Mouse (Mus musculus) brain, adult 2 months (tissue): ENCODE measurements at regions not wholly inside any gene's neighbourhood (a gene's known extent, or its start where the extent isn't known, plus 50 kb on each side); places are given as distances from the start of the nearest gene placed in this dataset.
"Not testable (repeated sequence)": the region's sequence is repeated elsewhere in the genome, so short reads cannot be mapped to it uniquely, and the experiment has no call there.

ENCODE experiments used
- DNase-seq: peaks from one replicate; pipeline ENCODE4 v3.0.0; 2011; ENCODE audit warnings: low read depth, low spot score

DNA sequence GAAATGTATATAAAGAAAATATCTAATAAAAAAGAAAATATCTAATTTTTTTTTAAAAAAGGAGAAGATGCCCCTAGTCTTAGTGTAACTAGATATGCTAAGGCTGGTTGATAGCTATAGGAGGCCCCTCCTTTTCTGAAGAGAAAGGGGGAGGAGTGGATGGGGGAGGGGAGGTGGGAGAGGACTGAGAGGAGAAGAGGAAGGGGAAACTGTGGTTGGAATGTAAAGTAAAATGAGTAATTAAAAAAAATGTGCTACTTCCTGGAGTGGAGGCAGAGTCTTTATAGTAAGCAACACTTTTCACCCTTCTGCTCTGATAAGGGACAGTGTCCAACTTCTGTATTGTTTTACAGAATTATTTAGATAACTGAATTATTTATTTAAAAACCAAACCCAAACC is 513.6 kb upstream of the Fam160b2 start:
- DNase-seq = no peak

DNA sequence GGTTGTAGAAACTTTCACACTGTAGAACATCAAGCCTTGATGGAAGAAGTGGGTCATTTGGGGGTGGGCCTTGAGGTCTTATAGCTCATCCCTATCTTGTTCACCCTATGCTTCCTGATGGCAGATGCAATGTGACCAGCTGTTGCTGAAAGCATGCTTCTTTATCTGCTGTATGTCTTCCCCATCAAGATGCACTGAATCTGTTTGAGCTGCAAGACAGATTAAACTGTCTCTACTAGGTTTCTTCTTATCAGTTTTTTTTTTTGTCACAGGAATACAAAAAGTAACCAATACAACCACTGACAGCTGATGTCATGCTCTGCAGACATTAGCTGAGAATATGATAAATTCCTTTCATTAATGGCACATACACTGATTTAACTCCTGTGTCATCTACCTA is 505.0 kb upstream of the Fam160b2 start:
- no peak for DNase-seq

DNA sequence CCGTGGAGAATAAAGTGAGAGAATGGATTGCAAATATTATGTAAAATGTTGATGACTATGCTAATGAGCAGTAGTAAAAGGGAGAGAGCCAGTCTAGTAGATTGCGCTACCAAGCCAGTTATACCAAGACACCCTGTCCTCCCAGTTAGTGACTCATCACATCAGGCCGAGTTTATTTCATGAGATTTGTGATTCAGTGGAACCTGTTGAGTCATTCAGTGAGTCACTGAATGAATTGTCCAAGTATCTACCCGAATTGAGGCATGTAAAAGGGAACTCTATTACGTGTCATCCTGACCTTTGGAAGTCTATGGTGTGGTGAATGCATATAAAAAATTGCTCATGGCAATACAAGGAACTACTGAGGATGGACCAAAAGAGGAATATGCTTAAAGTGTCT is 504.3 kb upstream of the Fam160b2 start:
- DNase-seq = peak; percentile 89

DNA sequence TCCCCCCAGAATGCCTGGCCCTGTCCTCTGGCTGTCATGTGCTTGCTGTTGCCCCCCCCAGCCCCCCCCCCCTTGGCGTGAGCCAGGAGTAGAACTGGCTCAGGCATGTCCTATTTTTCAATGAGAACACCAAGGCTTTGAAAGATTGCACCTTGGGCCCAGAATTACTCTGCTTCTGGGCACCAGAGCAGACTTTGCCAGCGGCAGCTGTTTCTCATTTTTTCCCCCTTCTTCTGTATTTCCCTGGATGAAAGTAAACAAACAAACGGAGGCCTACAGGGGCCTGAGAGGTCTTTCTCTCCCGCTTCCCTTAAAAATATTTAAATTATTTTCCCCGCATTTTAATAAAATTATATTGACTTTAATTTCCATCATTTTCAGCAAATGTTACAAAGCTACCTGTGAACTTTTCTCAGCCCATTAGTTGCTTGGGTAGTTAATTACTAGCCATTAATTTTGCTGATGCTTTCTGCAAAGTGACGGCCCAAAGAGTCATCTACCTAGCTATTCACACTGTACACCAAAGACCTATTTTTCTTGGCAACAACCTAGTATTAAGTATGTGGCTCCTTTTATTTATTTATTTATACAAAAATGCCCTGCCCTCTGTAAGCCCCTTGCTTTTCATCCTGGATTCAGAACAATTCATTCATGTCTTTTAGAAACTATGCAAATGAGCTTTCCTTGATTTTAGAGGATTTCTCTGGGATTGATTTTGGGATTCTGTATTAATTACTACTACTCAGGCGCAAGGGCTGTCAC is 496.2 kb upstream of the Fam160b2 start:
- DNase-seq = no peak

DNA sequence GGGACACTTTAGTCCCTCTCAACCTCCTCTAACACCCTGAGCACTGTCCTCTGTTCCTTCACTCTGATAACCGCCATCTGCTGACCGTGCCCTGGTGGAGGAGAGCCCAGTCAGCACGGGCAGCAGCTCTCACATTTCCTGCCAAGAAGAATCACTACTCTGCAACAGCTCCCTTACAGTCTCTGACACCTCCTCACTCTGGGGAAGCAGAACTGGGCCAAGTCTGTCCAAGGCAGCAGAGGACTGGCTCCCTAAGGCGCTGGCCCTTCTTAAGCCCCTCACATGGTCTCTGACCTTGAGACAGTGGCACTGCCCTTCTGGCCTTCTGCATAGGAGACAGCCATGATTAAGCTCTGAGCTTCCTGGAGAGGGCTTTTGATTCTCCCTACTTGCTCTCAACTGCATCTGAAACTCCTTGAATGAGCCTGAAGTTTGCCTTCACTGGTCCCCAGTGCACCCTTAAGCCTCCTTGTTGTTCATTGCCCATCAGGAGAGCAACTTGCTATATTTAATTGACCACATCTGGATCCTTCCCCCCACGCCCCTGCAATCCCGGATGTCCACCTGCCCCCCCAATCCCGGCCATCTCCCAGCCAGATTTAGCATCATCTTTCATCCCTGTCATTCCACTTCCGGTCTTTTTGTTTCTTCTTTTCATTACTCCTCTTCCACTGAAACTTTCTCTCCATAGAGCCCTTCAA is 493.1 kb upstream of the Fam160b2 start:
- DNase-seq = peak; percentile 66

DNA sequence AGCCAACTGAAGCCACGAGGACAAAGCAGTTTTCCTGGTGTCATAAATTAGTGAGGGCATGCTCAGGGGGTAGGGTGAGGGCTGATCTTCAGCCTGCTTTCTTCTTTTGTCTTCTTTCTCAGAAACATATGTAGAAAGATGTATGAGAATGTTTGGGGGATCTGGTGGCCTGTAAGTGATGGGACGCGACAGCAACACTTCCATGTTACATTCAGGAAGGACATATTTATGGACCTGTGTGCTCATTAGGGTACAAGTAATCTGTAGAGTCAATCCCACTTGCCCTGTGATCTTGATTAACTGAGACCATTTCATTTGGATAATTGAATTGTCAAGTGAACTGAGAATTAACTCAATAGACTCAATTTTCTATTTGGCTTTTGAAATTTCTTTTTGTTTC is 486.1 kb upstream of the Fam160b2 start:
- DNase-seq = no peak

DNA sequence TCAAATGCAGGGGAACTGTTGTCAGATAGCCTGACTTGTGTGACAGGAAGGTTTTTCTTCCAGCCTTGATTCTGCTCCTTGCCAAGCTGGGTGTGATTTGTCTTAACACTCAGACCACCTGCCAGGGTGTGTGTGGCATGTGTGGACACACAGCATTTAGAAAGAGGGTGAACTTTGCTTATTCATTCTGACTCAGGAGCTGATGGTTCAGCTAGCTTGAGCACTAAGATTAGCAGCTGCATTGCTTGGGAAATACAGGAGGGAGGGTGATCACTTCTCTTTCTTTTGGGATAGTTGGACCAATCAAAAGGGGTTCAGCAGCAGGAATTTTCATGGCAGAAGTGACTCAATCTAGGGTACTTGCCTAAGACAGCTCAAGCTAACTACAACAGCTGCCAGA is 482.7 kb upstream of the Fam160b2 start:
- no peak for DNase-seq

DNA sequence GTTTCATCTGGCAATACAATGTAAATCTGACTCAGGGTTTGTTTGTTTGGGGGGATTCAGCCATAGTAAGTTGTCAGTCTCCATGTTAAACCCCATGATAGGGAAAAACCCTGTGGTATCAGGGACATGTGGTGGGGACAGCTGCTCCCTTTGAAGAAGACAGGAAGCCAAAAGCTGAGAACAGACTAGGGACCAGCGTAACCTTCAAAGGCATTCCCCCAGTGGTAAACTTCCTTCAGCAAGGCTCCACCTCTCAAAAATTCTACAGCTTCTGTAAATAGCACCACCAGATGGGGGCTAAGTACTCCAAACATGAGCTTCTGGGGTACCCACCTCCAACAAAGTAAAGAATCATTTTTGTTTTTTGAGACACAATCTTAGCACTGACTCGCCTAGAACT is 476.0 kb upstream of the Fam160b2 start:
- no peak for DNase-seq

DNA sequence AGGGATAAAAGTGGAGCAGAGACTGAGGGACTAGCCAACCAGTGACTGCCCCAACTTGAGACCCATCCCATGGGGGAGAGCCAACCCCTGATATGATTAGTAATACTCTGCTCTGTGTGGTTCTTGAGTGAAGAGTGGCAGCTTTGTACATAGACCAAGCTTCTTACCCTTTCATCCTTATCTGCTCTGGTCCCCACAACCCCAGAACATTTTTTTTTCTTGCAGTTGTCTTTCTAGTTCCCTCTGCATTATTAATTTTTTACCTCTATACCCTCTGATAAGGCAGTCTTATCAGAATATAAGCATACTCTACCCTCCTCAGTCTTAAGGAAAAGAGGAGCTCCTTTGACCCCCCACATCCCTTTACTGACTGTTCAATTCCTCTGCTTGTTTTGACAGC is 474.4 kb upstream of the Fam160b2 start:
- no peak for DNase-seq

DNA sequence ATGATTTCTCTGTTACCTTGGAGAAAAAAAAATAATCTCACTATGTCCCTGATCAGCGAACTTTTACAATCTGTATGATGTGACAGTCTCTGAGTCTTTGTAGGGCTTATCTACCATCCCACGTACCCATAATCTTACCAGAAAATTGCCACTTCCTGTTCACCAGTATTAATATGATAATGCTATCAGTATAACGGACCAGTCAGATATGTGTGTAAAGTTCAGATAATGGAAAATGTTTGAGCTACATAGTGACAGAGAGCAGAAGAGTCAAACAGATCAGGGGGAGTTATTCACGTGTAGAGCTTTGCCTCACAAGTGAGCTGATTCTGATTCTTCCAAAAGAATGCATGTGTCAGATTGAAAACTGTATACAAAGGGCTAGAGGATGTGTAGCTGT is 466.0 kb upstream of the Fam160b2 start:
- no peak for DNase-seq

DNA sequence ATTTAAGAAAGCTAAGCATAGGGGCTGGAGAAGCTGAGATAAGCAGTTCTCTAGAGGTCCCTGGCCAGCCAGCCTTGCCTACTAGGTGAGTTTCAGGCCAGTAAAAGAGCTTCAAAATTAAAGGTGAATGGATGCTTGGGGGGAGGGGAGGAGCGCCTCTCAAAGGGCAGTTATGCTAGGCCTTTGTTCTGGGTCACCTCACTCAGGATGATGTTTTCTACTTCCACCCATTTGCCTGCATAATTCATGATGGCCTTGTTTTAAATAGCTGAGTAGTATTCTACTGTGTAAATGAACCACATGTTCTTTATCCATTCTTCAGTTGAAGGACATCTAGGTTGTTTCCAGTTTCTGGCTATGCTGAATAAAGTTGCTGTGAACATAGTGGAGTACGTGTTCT is 457.0 kb upstream of the Fam160b2 start:
- no peak for DNase-seq

DNA sequence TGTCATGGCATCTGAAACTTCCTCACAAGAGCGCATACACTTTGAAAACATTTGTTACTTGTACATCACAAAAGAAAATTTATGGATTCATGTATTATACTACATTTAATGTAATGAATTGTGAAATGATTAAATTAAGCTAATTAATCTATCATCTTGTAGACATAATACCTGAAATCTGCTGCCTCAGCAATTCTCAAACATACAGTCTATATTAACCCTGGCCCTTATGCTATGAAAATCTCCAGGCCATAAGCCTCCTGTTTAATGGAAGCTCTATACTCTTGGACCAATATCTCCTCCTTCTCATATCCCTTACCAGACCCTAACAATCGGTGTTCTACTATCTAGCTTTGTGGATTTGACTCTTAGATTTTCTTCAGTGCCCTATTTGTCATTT is 455.8 kb upstream of the Fam160b2 start:
- no peak for DNase-seq

DNA sequence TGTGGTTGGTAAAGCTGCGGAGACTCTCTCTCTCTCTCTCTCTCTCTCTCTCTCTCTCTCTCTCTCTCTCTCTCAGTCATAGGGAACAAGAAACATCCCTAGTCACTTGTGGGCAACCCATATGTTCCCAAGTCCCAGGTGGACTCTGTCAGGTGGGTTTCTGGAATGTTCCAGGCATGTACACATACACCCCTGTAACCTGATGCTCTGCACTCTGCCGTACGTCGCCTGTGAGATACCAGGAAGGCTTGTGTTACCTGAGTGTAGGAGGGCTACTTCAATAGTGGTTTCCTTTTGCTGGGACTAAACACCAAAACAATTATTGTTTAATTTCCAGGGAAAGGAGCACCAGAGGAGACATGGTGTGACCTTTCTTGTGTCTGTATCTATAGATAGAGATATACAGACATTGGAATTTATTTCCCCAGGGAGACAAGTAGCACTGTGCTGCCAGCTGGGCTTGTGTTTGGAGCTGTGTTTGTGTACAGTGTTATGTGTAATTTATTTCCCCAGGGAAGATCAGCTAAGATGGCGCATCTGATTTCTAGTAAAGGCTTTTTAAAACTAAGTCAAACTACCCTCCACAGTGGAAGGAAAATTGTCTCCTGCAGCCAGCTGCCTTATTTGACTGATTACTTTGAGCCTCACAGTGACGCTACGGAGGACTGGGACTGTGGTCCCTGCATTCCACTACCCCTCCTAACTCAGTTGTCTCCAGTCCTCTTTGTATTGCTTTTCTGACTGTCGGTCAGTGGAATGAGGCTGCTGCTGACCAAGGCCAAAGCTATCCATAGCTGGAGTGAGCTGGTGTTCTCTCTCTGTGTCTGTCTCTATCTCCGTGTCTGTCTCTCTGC is 454.4 kb upstream of the Fam160b2 start:
- no peak for DNase-seq

DNA sequence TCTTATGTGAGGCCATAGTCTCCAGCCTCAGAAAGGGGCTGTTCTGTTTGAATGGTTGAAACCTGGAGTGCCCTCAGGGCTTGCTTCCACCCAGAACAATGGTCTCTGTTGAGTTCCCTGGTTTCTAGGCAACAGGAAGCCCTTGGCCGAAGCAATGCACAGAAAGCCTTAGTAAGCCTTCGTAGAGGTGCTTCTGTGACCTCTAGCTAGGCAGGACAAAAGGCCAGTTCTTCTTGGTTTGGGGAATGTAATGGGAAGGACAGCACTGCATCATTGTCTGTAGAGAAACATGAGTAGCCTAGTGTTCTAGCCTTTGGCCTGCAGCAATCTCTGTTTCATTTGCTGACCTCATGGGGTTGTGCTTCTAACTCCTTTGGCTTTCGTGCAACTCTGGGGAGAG is 447.5 kb upstream of the Fam160b2 start:
- DNase-seq = peak; percentile 93

DNA sequence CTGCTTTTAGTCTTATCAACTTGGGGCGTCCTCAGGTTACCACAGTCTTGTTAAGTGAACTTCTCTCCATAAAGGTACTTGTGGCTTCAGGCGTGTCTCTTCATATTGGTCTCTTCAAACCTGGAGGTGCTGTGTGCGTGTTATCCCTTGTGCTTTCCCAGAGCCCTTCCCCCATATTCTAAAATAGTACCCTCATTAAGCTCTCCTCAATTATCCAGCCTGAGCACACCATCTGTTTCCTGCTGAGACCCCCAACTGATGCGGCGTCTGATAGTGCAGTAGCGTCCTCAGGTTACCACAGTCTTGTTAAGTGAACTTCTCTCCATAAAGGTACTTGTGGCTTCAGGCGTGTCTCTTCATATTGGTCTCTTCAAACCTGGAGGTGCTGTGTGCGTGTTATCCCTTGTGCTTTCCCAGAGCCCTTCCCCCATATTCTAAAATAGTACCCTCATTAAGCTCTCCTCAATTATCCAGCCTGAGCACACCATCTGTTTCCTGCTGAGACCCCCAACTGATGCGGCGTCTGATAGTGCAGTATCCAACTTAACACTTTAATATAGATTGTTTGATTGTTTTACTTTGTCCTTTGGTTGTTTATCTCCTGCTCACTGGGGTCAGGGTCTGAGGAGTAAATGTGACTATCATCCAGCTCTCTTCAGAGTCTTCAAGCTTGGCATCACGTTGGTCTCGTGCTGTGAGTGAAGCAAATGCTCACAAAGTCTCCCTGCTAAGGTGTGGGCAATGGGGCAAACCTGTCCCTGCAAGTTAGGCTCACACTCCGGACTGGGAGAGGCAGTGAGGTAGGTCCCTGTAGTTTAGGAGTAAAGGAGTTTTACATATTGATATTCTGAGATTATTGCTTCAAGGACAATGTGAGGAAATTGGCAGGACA is 444.5 kb upstream of the Fam160b2 start:
- not testable (repeated sequence) for DNase-seq

DNA sequence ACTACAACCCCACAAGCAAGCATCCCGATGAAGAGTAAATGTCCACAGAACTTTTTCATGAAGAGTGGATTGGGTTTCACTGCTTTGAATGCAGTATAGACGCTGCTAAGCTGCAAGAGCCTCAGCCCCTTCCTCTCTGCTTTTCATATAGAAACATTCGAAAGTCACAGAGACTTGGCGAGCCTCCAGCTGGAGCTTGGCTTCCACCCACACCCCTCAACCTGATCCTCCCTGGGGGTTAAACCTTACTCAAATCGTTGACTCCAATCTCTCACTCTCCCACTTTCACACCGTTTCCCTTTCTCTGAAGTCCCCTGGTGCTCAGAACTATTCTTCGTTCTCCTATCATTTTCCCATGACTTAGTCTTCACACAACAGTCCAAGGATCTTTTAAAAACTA is 437.0 kb upstream of the Fam160b2 start:
- DNase-seq = no peak

DNA sequence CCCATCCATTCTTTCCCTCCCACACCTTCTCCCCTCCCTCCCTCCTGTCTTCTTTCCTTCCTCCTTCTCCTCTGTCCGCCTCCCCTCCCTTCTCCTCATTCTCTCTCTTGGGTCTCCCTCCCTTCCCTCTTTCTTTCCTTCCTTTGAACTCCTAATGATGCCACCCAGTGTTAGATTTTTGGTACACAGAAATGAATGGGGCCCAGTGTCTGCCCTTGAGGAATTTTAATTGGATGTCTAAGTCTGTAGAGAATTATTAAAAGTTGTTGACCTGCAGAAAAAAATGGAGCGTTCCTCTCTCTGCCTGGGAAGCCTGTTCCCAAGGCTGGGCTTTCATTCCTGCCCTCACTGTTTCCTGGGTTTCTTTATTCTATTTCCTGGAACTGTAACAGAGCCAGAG is 434.0 kb upstream of the Fam160b2 start:
- DNase-seq = no peak

DNA sequence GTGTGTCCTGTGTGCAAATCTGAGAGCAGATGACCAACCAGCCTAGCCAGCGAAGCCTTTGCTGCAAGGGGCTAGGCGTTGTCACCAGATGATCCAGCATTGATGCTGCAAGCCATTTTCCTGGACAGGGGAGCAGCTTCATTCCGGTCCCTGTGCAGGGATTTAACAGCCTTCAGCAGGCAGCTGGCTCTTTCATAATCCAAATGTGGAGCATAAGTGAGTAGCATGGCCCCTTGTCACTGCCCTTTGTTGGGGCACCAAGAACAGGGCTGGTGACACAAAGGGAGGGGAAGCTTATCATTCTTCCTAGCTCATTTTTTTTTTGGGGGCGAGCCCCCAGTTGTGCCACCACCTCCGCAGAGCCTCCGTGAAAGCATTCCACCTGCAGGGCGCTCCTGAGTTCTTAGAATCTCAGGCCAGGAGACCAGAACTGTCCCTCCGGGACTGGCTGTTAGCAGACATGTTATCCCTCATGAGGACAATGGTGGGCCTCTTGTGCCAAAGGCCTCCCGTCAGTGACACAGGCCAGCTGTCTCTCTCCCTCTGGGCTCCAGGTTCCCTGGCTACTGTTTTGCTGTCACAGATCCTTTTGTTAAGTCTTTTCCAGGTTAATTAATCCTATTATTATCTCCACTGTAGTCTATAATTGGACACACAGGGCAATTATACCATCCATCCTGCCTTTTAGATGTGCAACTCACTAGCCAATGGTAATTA is 430.7 kb upstream of the Fam160b2 start:
- peak; percentile 13 for DNase-seq
